Mouse (Mus musculus) heart, postnatal 0 days (tissue): ENCODE data around the gene Det1.

ENCODE experiments used
- CTCF ChIP-seq: IDR thresholded peaks from 2 replicates; pipeline ENCODE4 v1.5.1; 2016; ENCODE audit warnings: antibody characterized with exemption, control low read depth, low read depth
- EP300 ChIP-seq: IDR thresholded peaks from 2 replicates; pipeline ENCODE4 v1.6.1; 2016; ENCODE audit warnings: antibody characterized with exemption, low read depth

- no peak for TF ChIP-seq EP300
- no peak for TF ChIP-seq CTCF
These were observed 53.0 kb downstream of the Det1 start for GRCm38 (mm10) chr7:78793895-78794570.
